ENCODE assay signal across 8 mouse cellular contexts in the genomic region with DNA sequence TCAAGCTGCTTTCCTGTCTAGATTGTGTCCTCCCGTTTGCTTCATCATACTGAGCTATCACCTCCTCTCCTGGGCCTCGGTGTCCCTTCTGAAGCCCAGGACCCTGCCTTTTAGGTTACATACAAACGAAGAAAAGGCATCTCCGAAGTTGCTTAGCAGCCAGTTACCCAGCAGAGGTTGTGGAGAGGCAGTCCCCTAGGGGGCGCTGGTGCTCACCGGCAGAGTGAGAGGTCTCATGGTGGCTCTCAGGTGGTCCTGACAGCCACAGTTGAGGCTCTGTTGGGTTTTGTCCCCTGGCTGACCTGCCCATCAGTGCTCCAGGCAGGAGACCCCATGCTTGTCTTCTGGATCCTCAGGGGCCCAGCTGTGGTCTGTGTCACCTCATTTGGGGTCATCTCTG.
DNase-seq lines count a peak whose midpoint lies in the region; ATAC-seq and TF ChIP-seq lines count a peak whose summit lies in the region.

No protein-coding gene starts in this region.

- no peak for TF ChIP-seq EP300 in liver, postnatal 0 days (IDR thresholded peaks at IDR 0.05; ENCODE audit: low read depth)

- H3K27me3 ChIP-seq in hindbrain, embryonic 10.5 days (ENCODE audit: insufficient read depth, poor library complexity, severe bottlenecking): peaks cover 74% of the 10 kb centered on the region
- peaks cover 43% of the 10 kb centered on the region for H3K27me3 ChIP-seq in hindbrain, embryonic 12.5 days
- H3K27me3 ChIP-seq in kidney, embryonic 15.5 days: peaks cover 22% of the 10 kb centered on the region
- H3K27me3 ChIP-seq in liver, postnatal 0 days (ENCODE audit: insufficient read depth, low read length): 0 out of 2 replicates have a peak, but pooled peaks cover 5% of the 10 kb centered on the region

- H3K27ac ChIP-seq in hindbrain, embryonic 10.5 days: peak overlapping the region; percentile 12; the same call in 1 of the 2 replicates
- no peak overlapping the region for H3K27ac ChIP-seq in hindbrain, embryonic 12.5 days
- no peak overlapping the region for H3K27ac ChIP-seq in kidney, embryonic 15.5 days
- no peak overlapping the region for H3K27ac ChIP-seq in liver, postnatal 0 days (ENCODE audit: low read depth)

- DNase-seq in hindbrain, embryonic 10.5 days (ENCODE audit: low spot score): peak; percentile 75
- peak; percentile 37 for DNase-seq in NIH3T3 (ENCODE audit: low read depth)
- peak; percentile 79 for DNase-seq in embryo, embryonic 10.5 days (ENCODE audit: low spot score)
- DNase-seq in liver, postnatal 0 days: peak; percentile 71
- peak; percentile 9 for DNase-seq in spleen, adult 12 weeks (ENCODE audit: low spot score)
- DNase-seq in MN1 (ENCODE audit: low spot score): no peak

- peak; percentile 61 for TF ChIP-seq CTCF in liver, postnatal 0 days (IDR thresholded peaks at IDR 0.05; ENCODE audit: low read depth)

- ATAC-seq in hindbrain, embryonic 12.5 days (ENCODE audit: low FRiP score): no peak
- no peak; the same call in 1 of the 2 replicates for ATAC-seq in kidney, embryonic 15.5 days (replicated peaks; ENCODE audit: low FRiP score)
- no peak for ATAC-seq in liver, postnatal 0 days

- H3K4me1 ChIP-seq in hindbrain, embryonic 10.5 days (replicated peaks): peaks cover 37% of the 10 kb centered on the region
- peaks cover 16% of the 10 kb centered on the region for H3K4me1 ChIP-seq in hindbrain, embryonic 12.5 days
- peaks cover 13% of the 10 kb centered on the region for H3K4me1 ChIP-seq in kidney, embryonic 15.5 days
- no peaks in the 10 kb centered on the region for H3K4me1 ChIP-seq in liver, postnatal 0 days (ENCODE audit: insufficient read depth)

- 0 out of 2 replicates have a peak, but pooled peaks cover 1% of the 10 kb centered on the region for H3K36me3 ChIP-seq in hindbrain, embryonic 10.5 days
- no peaks in the 10 kb centered on the region for H3K36me3 ChIP-seq in hindbrain, embryonic 12.5 days
- no peaks in the 10 kb centered on the region for H3K36me3 ChIP-seq in kidney, embryonic 15.5 days
- H3K36me3 ChIP-seq in liver, postnatal 0 days (replicated peaks; ENCODE audit: insufficient read depth, low read length): no peaks in the 10 kb centered on the region

- WGBS in hindbrain, embryonic 10.5 days: 8% methylated on average over 6 of the region's 6 CpGs
- 8% methylated on average over 6 of the region's 6 CpGs for WGBS in hindbrain, embryonic 12.5 days
- WGBS in kidney, embryonic 15.5 days: 7% methylated on average over 6 of the region's 6 CpGs
- 11% methylated on average over 6 of the region's 6 CpGs for WGBS in liver, postnatal 0 days (ENCODE audit: insufficient replicate concordance)

- no peak overlapping the region for H3K4me3 ChIP-seq in hindbrain, embryonic 10.5 days
- no peak overlapping the region for H3K4me3 ChIP-seq in hindbrain, embryonic 12.5 days
- H3K4me3 ChIP-seq in kidney, embryonic 15.5 days (replicated peaks): no peak overlapping the region
- no peak overlapping the region for H3K4me3 ChIP-seq in liver, postnatal 0 days (ENCODE audit: low read depth, low read length)

- H3K9me3 ChIP-seq in hindbrain, embryonic 10.5 days: no peaks in the 10 kb centered on the region
- H3K9me3 ChIP-seq in hindbrain, embryonic 12.5 days (replicated peaks): no peaks in the 10 kb centered on the region
- no peaks in the 10 kb centered on the region for H3K9me3 ChIP-seq in kidney, embryonic 15.5 days (replicated peaks)
- no peaks in the 10 kb centered on the region for H3K9me3 ChIP-seq in liver, postnatal 0 days (ENCODE audit: low read length)

- no peak overlapping the region for H3K9ac ChIP-seq in hindbrain, embryonic 12.5 days
- no peak overlapping the region for H3K9ac ChIP-seq in kidney, embryonic 15.5 days
- no peak overlapping the region for H3K9ac ChIP-seq in liver, postnatal 0 days (replicated peaks)

- no peak overlapping the region for H3K4me2 ChIP-seq in hindbrain, embryonic 12.5 days (replicated peaks)
- H3K4me2 ChIP-seq in kidney, embryonic 15.5 days: 0 out of 2 replicates have a peak overlapping the region, but pooled peaks have one; percentile 6
- H3K4me2 ChIP-seq in liver, postnatal 0 days (ENCODE audit: low read depth, low read length): no peak overlapping the region
